Mouse (Mus musculus) lung, embryonic 14.5 days (tissue): Measurements from ENCODE around the gene Shc3. TPM values are rescaled to one million over a fixed set of nuclear protein-coding genes. Genes with fewer than 3 reads are reported as not detected.

Experiments
- ATAC-seq: fragments of 200-750 bp; cut with Nextera tagmentation; 2 replicates; pipeline ENCODE4 v1.8.0; 2017; ENCODE audit warnings: mild to moderate bottlenecking, moderate TSS enrichment, moderate library complexity; ENCODE audit not compliant: insufficient read depth
- DNase-seq: peaks from one replicate; pipeline ENCODE4 v3.0.0-alpha.2; 2015
- H3K27ac ChIP-seq: fragments of 300-500 bp; sonication (generic); 2 replicates; pipeline ENCODE4 v1.5.1; 2014; ENCODE audit warnings: low read depth, mild to moderate bottlenecking, moderate library complexity
- H3K27me3 ChIP-seq: fragments of 300-500 bp; sonication (generic); 2 replicates; pipeline ENCODE4 v1.6.1; 2014; ENCODE audit warnings: low read length, control low read depth; ENCODE audit not compliant: insufficient read depth
- H3K36me3 ChIP-seq: fragments of 300-500 bp; sonication (generic); 2 replicates; pipeline ENCODE4 v1.6.1; 2014; ENCODE audit warnings: control low read depth; ENCODE audit not compliant: insufficient read depth
- H3K4me1 ChIP-seq: fragments of 300-500 bp; sonication (generic); 2 replicates; pipeline ENCODE4 v1.6.1; 2014; ENCODE audit warnings: antibody characterized with exemption, control low read depth; ENCODE audit not compliant: insufficient read depth
- H3K4me2 ChIP-seq: fragments of 300-500 bp; sonication (generic); 2 replicates; pipeline ENCODE4 v1.6.1; 2014; ENCODE audit warnings: mild to moderate bottlenecking
- H3K4me3 ChIP-seq: fragments of 300-500 bp; sonication (generic); 2 replicates; pipeline ENCODE4 v1.5.1; 2014; ENCODE audit warnings: low read depth, low read length
- H3K9ac ChIP-seq: fragments of 300-500 bp; sonication (generic); 2 replicates; pipeline ENCODE4 v1.6.1; 2014
- H3K9me3 ChIP-seq: fragments of 300-500 bp; sonication (generic); 2 replicates; pipeline ENCODE4 v1.6.1; 2016; ENCODE audit warnings: low read depth, low read length, control low read depth
- CTCF ChIP-seq: IDR thresholded peaks from 2 replicates; pipeline ENCODE4 v1.5.1; 2016; ENCODE audit warnings: antibody characterized with exemption, low read depth
- WGBS: fragments of 180-500 bp; shearing (Covaris S2); extraction: QIAGEN DNeasy Blood & Tissue Kit; methylation state at CpG from one replicate; pipeline ENCODE4 v1.1.7; 2014; 5-methylcytosine and 5-hydroxymethylcytosine counted together
- polyA plus RNA-seq: library from polyadenylated mRNA; unstranded; fragments of >200 nt; fragmentation: Nextera tagmentation; extraction: Ambion mirVana; gene quantifications from 2 replicates; pipeline ENCODE4 v1.2.1, GENCODE M21; 2014

The Shc3 gene
- polyA plus RNA-seq, 1 experiment from 2014 or later, result not detected

- Histone ChIP-seq H3K4me1 (no peaks in the 10 kb centered on the region; the same call in 1 of the 2 replicates), H3K27ac (no peak overlapping the region), H3K4me3 (peak overlapping the region; percentile 30), H3K4me2 (peak overlapping the region; percentile 79), H3K9ac (peak overlapping the region; percentile 38), H3K27me3 (no peaks in the 10 kb centered on the region), H3K36me3 (no peaks in the 10 kb centered on the region), H3K9me3 (no peaks in the 10 kb centered on the region)
- no peak for TF ChIP-seq CTCF
- DNase-seq (peak; percentile 29), ATAC-seq (peak; percentile 42; the same call in 1 of the 2 replicates)
- 26% methylated on average over 14 of the region's 14 CpGs for WGBS
Measured at GRCm38 (mm10) chr13:51400186-51400719, 169.0 kb downstream of the Shc3 start.

GRCm38 (mm10) chr13:51399562-51399961, 169.7 kb downstream of the Shc3 start:
- no peak overlapping the region for H3K4me3 ChIP-seq
- TF ChIP-seq CTCF, result no peak
- no peaks in the 10 kb centered on the region for H3K27me3 ChIP-seq
- 80% methylated on average over 3 of the region's 3 CpGs for WGBS
- H3K9me3 ChIP-seq, result no peaks in the 10 kb centered on the region
- ATAC-seq (no peak), DNase-seq (no peak)
- no peak overlapping the region for H3K27ac ChIP-seq
- H3K4me1 ChIP-seq, result no peaks in the 10 kb centered on the region; the same call in 1 of the 2 replicates
- H3K9ac ChIP-seq, result no peak overlapping the region
- no peaks in the 10 kb centered on the region for H3K36me3 ChIP-seq
- H3K4me2 ChIP-seq, result no peak overlapping the region

GRCm38 (mm10) chr13:51397861-51398260, 171.4 kb downstream of the Shc3 start:
- DNase-seq (no peak), ATAC-seq (no peak)
- H3K4me3 ChIP-seq, result no peak overlapping the region
- no peaks in the 10 kb centered on the region for H3K9me3 ChIP-seq
- H3K36me3 ChIP-seq, result no peaks in the 10 kb centered on the region
- no peaks in the 10 kb centered on the region for H3K27me3 ChIP-seq
- no peak overlapping the region for H3K9ac ChIP-seq
- no peak for TF ChIP-seq CTCF
- 66% methylated on average over 6 of the region's 6 CpGs for WGBS
- no peak overlapping the region for H3K27ac ChIP-seq
- H3K4me1 ChIP-seq, result no peaks in the 10 kb centered on the region; the same call in 1 of the 2 replicates
- no peak overlapping the region for H3K4me2 ChIP-seq

DNA sequence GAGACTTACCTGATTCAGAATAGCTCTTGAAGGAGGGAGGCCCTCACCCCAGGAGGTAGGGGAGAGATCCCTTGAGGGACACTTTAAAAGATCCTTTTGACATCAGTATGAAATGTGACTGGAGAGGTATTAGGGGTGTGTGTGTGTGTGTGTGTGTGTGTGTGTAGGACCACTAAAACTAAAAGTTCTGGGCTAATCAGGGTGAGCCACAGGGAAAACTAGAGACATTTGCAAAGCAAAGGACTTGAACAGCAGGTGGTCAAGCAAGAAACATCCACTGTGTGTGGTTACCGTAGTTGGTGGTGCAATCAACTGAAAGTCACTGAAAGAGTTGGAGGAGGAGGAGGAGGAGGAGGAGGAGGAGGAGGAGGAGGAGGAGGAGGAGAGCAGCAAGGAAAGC, 177.0 kb downstream of the Shc3 start:
- Histone ChIP-seq H3K4me3 (no peak overlapping the region), H3K36me3 (no peaks in the 10 kb centered on the region), H3K27me3 (no peaks in the 10 kb centered on the region), H3K9me3 (no peaks in the 10 kb centered on the region), H3K9ac (no peak overlapping the region), H3K4me1 (0 out of 2 replicates have a peak, but pooled peaks cover 5% of the 10 kb centered on the region), H3K4me2 (no peak overlapping the region), H3K27ac (no peak overlapping the region)
- TF ChIP-seq CTCF, result no peak
- WGBS, result 86% methylated on average over 1 of the region's 1 CpGs
- no peak for ATAC-seq
- no peak for DNase-seq

GRCm38 (mm10) chr13:51391359-51391916, 177.8 kb downstream of the Shc3 start:
- Histone ChIP-seq H3K9me3 (no peaks in the 10 kb centered on the region), H3K27me3 (no peaks in the 10 kb centered on the region), H3K4me3 (no peak overlapping the region), H3K9ac (no peak overlapping the region), H3K4me1 (0 out of 2 replicates have a peak, but pooled peaks cover 5% of the 10 kb centered on the region), H3K4me2 (no peak overlapping the region), H3K27ac (no peak overlapping the region), H3K36me3 (no peaks in the 10 kb centered on the region)
- no peak for TF ChIP-seq CTCF
- ATAC-seq, result no peak
- DNase-seq, result no peak
- WGBS, result 77% methylated on average over 6 of the region's 6 CpGs

- H3K27ac ChIP-seq, result no peak overlapping the region
- no peaks in the 10 kb centered on the region for H3K27me3 ChIP-seq
- H3K36me3 ChIP-seq, result no peaks in the 10 kb centered on the region
- DNase-seq, result peak; percentile 7
- H3K9ac ChIP-seq, result no peak overlapping the region
- 0 out of 2 replicates have a peak, but pooled peaks cover 5% of the 10 kb centered on the region for H3K4me1 ChIP-seq
- no peak for ATAC-seq
- no peak overlapping the region for H3K4me3 ChIP-seq
- no peak overlapping the region for H3K4me2 ChIP-seq
- no peaks in the 10 kb centered on the region for H3K9me3 ChIP-seq
- 42% methylated on average over 4 of the region's 4 CpGs for WGBS
- no peak for TF ChIP-seq CTCF
Measured at GRCm38 (mm10) chr13:51390398-51390797, 178.8 kb downstream of the Shc3 start.

GRCm38 (mm10) chr13:51387908-51388307, 181.3 kb downstream of the Shc3 start:
- 33% methylated on average over 4 of the region's 4 CpGs for WGBS
- no peak for DNase-seq
- TF ChIP-seq CTCF, result no peak
- H3K27ac ChIP-seq, result no peak overlapping the region
- 0 out of 2 replicates have a peak, but pooled peaks cover 5% of the 10 kb centered on the region for H3K4me1 ChIP-seq
- H3K36me3 ChIP-seq, result no peaks in the 10 kb centered on the region
- no peaks in the 10 kb centered on the region for H3K27me3 ChIP-seq
- no peak for ATAC-seq
- H3K4me2 ChIP-seq, result no peak overlapping the region
- no peak overlapping the region for H3K9ac ChIP-seq
- H3K4me3 ChIP-seq, result no peak overlapping the region
- no peaks in the 10 kb centered on the region for H3K9me3 ChIP-seq
